Mouse (Mus musculus) olfactory bulb, adult 2 months (tissue): ENCODE data around the gene Nrip2. TPM values are rescaled to one million over a fixed set of nuclear protein-coding genes. Genes with fewer than 3 reads are reported as not detected.
"Not testable (repeated sequence)": the region's sequence is repeated elsewhere in the genome, so short reads cannot be mapped to it uniquely, and the experiment has no call there.

ENCODE experiments used
- H3K27ac ChIP-seq: fragments of 200-500 bp; 2 replicates; pipeline ENCODE4 v1.5.1; 2012; ENCODE audit warnings: low read depth, low read length; ENCODE audit not compliant: insufficient read depth
- H3K4me1 ChIP-seq: fragments of 200-500 bp; 2 replicates; pipeline ENCODE4 v1.6.1; 2012; ENCODE audit warnings: low read length; ENCODE audit not compliant: control insufficient read depth, insufficient read depth
- H3K4me3 ChIP-seq: fragments of 200-500 bp; 2 replicates; pipeline ENCODE4 v1.5.1; 2012; ENCODE audit warnings: mild to moderate bottlenecking, low read depth, low read length, moderate library complexity; ENCODE audit not compliant: insufficient read depth
- CTCF ChIP-seq: fragments of 200-500 bp; IDR thresholded peaks from 2 replicates; pipeline ENCODE4 v1.5.1; 2012; ENCODE audit warnings: low read depth, mild to moderate bottlenecking, low read length, moderate library complexity; ENCODE audit not compliant: insufficient read depth
- POLR2A ChIP-seq: fragments of 200-500 bp; IDR thresholded peaks from 2 replicates; pipeline ENCODE4 v1.6.1; 2012; ENCODE audit warnings: mild to moderate bottlenecking, low read depth, low read length, moderate library complexity; ENCODE audit not compliant: insufficient read depth
- WGBS: fragments of 180-500 bp; shearing (Covaris S2); methylation state at CpG from one replicate; pipeline ENCODE4 v1.1.7; 2018; 5-methylcytosine and 5-hydroxymethylcytosine counted together
- polyA plus RNA-seq: library from polyadenylated mRNA; stranded (reverse); fragments of >200 nt; gene quantifications from 2 replicates; pipeline ENCODE4 v1.2.4, GENCODE M21; 2012; ENCODE audit warnings: low replicate concordance; ENCODE audit not compliant: missing spikeins, insufficient read depth, insufficient read length

Nrip2 gene
- polyA plus RNA-seq, 1 experiment: not detected

- no peak for TF ChIP-seq POLR2A
- Histone ChIP-seq H3K27ac (no peak overlapping the region), H3K4me1 (no peaks in the 10 kb centered on the region), H3K4me3 (peak overlapping the region; percentile 63)
- whole genome bisulfite sequencing: 2% methylated on average over 45 of the region's 46 CpGs
Measured at GRCm38 (mm10) chr6:128363007-128363825, 35.9 kb upstream of the Nrip2 start.

- Histone ChIP-seq H3K4me3 (no peak overlapping the region), H3K27ac (no peak overlapping the region), H3K4me1 (no peaks in the 10 kb centered on the region)
- WGBS: 65% methylated on average over 6 of the region's 6 CpGs
- TF ChIP-seq CTCF (no peak), POLR2A (no peak)
Measured at GRCm38 (mm10) chr6:128364721-128365120, 34.4 kb upstream of the Nrip2 start.

- H3K4me3 ChIP-seq: no peak overlapping the region
- no peak overlapping the region for H3K27ac ChIP-seq
- no peaks in the 10 kb centered on the region for H3K4me1 ChIP-seq
- WGBS: 92% methylated on average over 5 of the region's 5 CpGs
- TF ChIP-seq CTCF (no peak), POLR2A (no peak)
Measured at GRCm38 (mm10) chr6:128366466-128366865, 32.6 kb upstream of the Nrip2 start.

- 95% methylated on average over 5 of the region's 5 CpGs for WGBS
- H3K4me1 ChIP-seq: peaks cover 12% of the 10 kb centered on the region
- H3K27ac ChIP-seq: no peak overlapping the region
- no peak overlapping the region for H3K4me3 ChIP-seq
- TF ChIP-seq POLR2A (no peak), CTCF (no peak)
Measured at GRCm38 (mm10) chr6:128370040-128370439, 29.1 kb upstream of the Nrip2 start.

- TF ChIP-seq POLR2A: no peak
- no peak for TF ChIP-seq CTCF
- no peak within 1 kb of the TSS for H3K4me3 ChIP-seq
- H3K27ac ChIP-seq: peak within 1 kb of the TSS; percentile 78
- 17% methylated on average over 6 of the region's 6 CpGs for WGBS
- peaks cover 16% of the 10 kb centered on the region for H3K4me1 ChIP-seq
Measured at GRCm38 (mm10) chr6:128375192-128375591, 23.9 kb upstream of the Nrip2 start, which contains the start of the genes Tex52 and Gm44596. TSS of gene Tex52 (plus strand) at chr6:128375456. TSS of gene Gm44596 (plus strand) at chr6:128375503.

- Histone ChIP-seq H3K4me3 (no peak overlapping the region), H3K4me1 (peaks cover 16% of the 10 kb centered on the region), H3K27ac (no peak overlapping the region)
- 80% methylated on average over 17 of the region's 17 CpGs for WGBS
- TF ChIP-seq CTCF (no peak), POLR2A (no peak)
Measured at GRCm38 (mm10) chr6:128376371-128377085, 22.6 kb upstream of the Nrip2 start.

DNA sequence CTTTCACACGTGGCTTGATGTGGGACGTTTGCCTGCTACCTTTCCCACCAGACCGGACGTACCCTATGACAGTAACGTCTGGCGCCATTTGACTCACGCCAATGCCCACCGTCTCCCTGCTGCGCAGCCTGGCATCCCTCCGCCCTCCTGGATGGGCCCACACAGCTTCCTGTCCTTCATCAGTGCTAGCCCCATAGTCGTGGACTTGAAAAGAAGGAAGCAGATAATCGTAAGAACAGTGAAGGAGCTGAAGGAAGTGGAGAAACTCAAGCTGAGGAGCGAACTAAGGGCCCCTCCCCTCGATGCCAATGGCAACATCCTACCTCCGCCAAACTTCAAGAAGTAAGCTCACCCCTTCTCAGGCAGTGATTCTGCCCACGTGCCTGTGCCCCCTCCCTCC, 19.5 kb upstream of the Nrip2 start:
- H3K27ac ChIP-seq: no peak overlapping the region
- peaks cover 8% of the 10 kb centered on the region for H3K4me1 ChIP-seq
- TF ChIP-seq CTCF (no peak), POLR2A (no peak)
- WGBS: 88% methylated on average over 16 of the region's 16 CpGs
- no peak overlapping the region for H3K4me3 ChIP-seq

GRCm38 (mm10) chr6:128380594-128381167, 18.4 kb upstream of the Nrip2 start:
- not testable (repeated sequence) for H3K4me1 ChIP-seq, H3K27ac ChIP-seq, H3K4me3 ChIP-seq
- WGBS: 78% methylated on average over 1 of the region's 1 CpGs

DNA sequence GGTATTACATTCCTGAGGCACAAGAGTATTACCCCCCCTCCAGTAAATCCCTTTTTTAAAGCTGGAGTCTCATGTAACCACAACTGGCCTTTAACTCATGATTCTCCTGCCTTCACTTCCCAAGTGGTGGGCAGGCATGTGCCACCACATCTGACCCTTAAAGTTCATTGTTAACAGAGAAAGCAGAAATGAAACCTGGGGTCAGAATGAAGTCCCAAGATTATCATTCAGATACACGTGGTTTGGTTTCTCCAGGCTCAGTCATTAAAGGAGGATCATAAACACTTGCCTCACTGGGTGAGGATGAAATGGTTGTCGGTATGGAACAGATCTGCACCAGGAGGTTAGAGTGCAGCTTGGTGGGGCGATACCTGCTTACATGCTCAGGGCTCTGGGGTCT, 17.8 kb upstream of the Nrip2 start:
- WGBS: 86% methylated on average over 3 of the region's 3 CpGs
- H3K27ac ChIP-seq: no peak overlapping the region
- TF ChIP-seq CTCF (no peak), POLR2A (no peak)
- no peaks in the 10 kb centered on the region; the same call in 1 of the 2 replicates for H3K4me1 ChIP-seq
- H3K4me3 ChIP-seq: no peak overlapping the region
